Mouse (Mus musculus) kidney, postnatal 0 days (tissue): ENCODE measurements around the gene Atp2b4. TPM values are rescaled to one million over a fixed set of nuclear protein-coding genes. Genes with fewer than 3 reads are reported as not detected.

Experiments used
- ATAC-seq: fragments of 200-750 bp; cut with Nextera tagmentation; replicated peaks from 2 replicates; pipeline ENCODE4 v1.8.0; 2017; ENCODE audit warnings: low read depth, moderate number of reproducible peaks, moderate TSS enrichment, moderate library complexity; ENCODE audit not compliant: low FRiP score
- DNase-seq: peaks from one replicate; pipeline ENCODE4 v3.0.0-alpha.2; 2016; ENCODE audit warnings: low spot score
- H3K27ac ChIP-seq: fragments of 300-500 bp; sonication (generic); 2 replicates; pipeline ENCODE4 v1.5.1; 2014; ENCODE audit warnings: mild to moderate bottlenecking
- H3K27me3 ChIP-seq: fragments of 300-500 bp; sonication (generic); 2 replicates; pipeline ENCODE4 v1.6.1; 2014; ENCODE audit warnings: low read length, mixed read lengths; ENCODE audit not compliant: insufficient read depth
- H3K36me3 ChIP-seq: fragments of 300-500 bp; sonication (generic); 2 replicates; pipeline ENCODE4 v1.6.1; 2014; ENCODE audit warnings: low read length, mixed read lengths; ENCODE audit not compliant: insufficient read depth
- H3K4me1 ChIP-seq: fragments of 300-500 bp; sonication (generic); replicated peaks from 2 replicates; pipeline ENCODE4 v1.6.1; 2014; ENCODE audit warnings: antibody characterized with exemption, low read length, mixed read lengths; ENCODE audit not compliant: insufficient read depth
- H3K4me2 ChIP-seq: fragments of 300-500 bp; sonication (generic); 2 replicates; pipeline ENCODE4 v1.6.1; 2014; ENCODE audit warnings: mild to moderate bottlenecking, low read length, moderate library complexity, mixed read lengths
- H3K4me3 ChIP-seq: fragments of 300-500 bp; sonication (generic); replicated peaks from 2 replicates; pipeline ENCODE4 v1.5.1; 2014; ENCODE audit warnings: low read depth, low read length
- H3K9ac ChIP-seq: fragments of 300-500 bp; sonication (generic); 2 replicates; pipeline ENCODE4 v1.6.1; 2014; ENCODE audit warnings: low read depth, low read length
- H3K9me3 ChIP-seq: fragments of 300-500 bp; sonication (generic); replicated peaks from 2 replicates; pipeline ENCODE4 v1.6.1; 2016; ENCODE audit warnings: low read length, inconsistent platforms, mixed read lengths
- CTCF ChIP-seq: IDR thresholded peaks from 2 replicates; pipeline ENCODE4 v1.5.1; 2016; ENCODE audit warnings: antibody characterized with exemption, low read depth, mild to moderate bottlenecking, moderate library complexity
- WGBS: fragments of 180-500 bp; shearing (Covaris S2); extraction: QIAGEN DNeasy Blood & Tissue Kit; methylation state at CpG from one replicate; pipeline ENCODE4 v1.1.7; 2014; 5-methylcytosine and 5-hydroxymethylcytosine counted together
- polyA plus RNA-seq: library from polyadenylated mRNA; unstranded; fragments of >200 nt; fragmentation: Nextera tagmentation; extraction: Ambion mirVana; gene quantifications from 2 replicates; pipeline ENCODE4 v1.2.1, GENCODE M21; 2015

Atp2b4 gene
- polyA plus RNA-seq, 1 experiment from 2014 or later = 5.6 TPM

- no peaks in the 10 kb centered on the region for H3K27me3 ChIP-seq
- no peak overlapping the region for H3K27ac ChIP-seq
- H3K4me3 ChIP-seq = no peak overlapping the region
- ATAC-seq (no peak), DNase-seq (no peak)
- H3K9ac ChIP-seq = no peak overlapping the region
- WGBS = 90% methylated on average over 12 of the region's 12 CpGs
- TF ChIP-seq CTCF = no peak
- H3K4me1 ChIP-seq = peaks cover 30% of the 10 kb centered on the region
- H3K36me3 ChIP-seq = no peaks in the 10 kb centered on the region
- no peak overlapping the region for H3K4me2 ChIP-seq
- H3K9me3 ChIP-seq = no peaks in the 10 kb centered on the region
Observed at GRCm38 (mm10) chr1:133697935-133698620, 102.8 kb downstream of the Atp2b4 start.

DNA sequence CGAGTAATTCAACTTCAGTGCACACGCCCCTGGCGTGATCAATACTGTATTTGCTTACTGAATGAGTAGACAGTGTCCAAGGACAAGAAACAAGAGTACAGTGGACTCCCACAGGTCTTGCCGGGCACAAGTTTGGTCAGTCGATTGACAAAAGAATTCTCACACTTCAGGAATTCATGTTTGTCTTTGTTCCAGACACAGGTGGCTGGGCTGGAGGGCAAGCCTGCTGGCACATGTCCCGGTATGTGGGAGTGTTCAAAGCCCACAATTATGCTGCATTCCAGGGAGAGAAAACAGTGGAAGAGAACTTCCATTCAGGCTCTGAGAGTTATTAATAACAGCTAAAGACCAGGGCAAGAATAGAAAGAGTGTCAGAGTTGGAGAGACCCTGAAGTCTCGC, 104.9 kb downstream of the Atp2b4 start:
- H3K36me3 ChIP-seq = no peaks in the 10 kb centered on the region
- ATAC-seq = peak; percentile 53
- no peaks in the 10 kb centered on the region for H3K27me3 ChIP-seq
- no peak overlapping the region for H3K4me3 ChIP-seq
- H3K27ac ChIP-seq = peak overlapping the region; percentile 79
- peaks cover 30% of the 10 kb centered on the region for H3K4me1 ChIP-seq
- H3K9ac ChIP-seq = no peak overlapping the region
- WGBS = 13% methylated on average over 7 of the region's 7 CpGs
- peak; percentile 80 for DNase-seq
- no peak for TF ChIP-seq CTCF
- peak overlapping the region; percentile 12; the same call in 1 of the 2 replicates for H3K4me2 ChIP-seq
- H3K9me3 ChIP-seq = no peaks in the 10 kb centered on the region

DNA sequence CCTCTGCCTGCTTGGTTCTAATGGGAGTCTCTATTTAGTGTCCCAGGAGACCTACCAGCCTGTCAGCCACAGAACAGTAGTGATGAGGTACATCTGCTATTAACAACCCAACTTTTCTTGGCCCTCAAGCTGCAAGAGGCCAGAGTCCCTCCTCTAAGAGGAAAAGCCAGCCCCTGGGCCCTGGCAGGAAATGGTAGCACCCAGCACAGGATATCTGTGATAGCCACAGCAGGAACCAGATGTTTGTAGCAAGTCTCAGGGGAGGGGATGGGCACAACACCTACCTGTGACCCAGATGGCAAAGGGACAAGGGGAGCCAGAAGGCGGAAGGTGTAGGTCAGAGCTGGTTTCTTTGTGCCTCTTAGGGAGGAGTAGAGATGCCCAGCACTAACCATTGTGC, 106.0 kb downstream of the Atp2b4 start:
- no peak overlapping the region for H3K4me2 ChIP-seq
- ATAC-seq = no peak
- DNase-seq = peak; percentile 46
- no peaks in the 10 kb centered on the region for H3K9me3 ChIP-seq
- no peaks in the 10 kb centered on the region for H3K36me3 ChIP-seq
- TF ChIP-seq CTCF = no peak
- WGBS = 86% methylated on average over 1 of the region's 1 CpGs
- H3K27ac ChIP-seq = peak overlapping the region; percentile 79
- H3K4me3 ChIP-seq = no peak overlapping the region
- no peak overlapping the region for H3K9ac ChIP-seq
- no peaks in the 10 kb centered on the region for H3K27me3 ChIP-seq
- peaks cover 34% of the 10 kb centered on the region for H3K4me1 ChIP-seq

DNA sequence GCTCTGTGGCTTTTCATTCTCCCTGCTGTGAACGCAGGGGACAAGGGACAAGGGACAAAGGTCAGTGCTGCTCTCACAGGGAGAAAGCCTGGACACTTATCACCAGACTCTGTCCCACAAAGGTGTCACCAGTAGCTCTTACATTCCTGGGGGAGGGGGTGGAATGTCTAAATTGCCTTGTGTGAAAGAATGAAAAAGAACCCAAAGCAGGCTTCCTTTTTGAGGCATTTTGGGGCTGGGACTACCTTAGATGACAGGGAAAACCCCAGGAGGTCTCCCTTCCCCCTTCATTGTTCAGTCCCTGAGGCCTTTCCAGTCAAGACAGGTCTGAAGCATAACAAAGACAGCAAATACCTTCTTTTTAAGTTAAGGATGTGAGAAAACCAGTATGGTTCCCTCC, 106.5 kb downstream of the Atp2b4 start:
- TF ChIP-seq CTCF = no peak
- 20% methylated on average over 1 of the region's 1 CpGs for WGBS
- Histone ChIP-seq H3K27ac (peak overlapping the region; percentile 79), H3K4me1 (peaks cover 37% of the 10 kb centered on the region), H3K9ac (no peak overlapping the region), H3K36me3 (no peaks in the 10 kb centered on the region), H3K9me3 (no peaks in the 10 kb centered on the region), H3K4me3 (no peak overlapping the region), H3K27me3 (no peaks in the 10 kb centered on the region), H3K4me2 (no peak overlapping the region)
- peak; percentile 41 for DNase-seq
- peak; percentile 34; the same call in 1 of the 2 replicates for ATAC-seq

DNA sequence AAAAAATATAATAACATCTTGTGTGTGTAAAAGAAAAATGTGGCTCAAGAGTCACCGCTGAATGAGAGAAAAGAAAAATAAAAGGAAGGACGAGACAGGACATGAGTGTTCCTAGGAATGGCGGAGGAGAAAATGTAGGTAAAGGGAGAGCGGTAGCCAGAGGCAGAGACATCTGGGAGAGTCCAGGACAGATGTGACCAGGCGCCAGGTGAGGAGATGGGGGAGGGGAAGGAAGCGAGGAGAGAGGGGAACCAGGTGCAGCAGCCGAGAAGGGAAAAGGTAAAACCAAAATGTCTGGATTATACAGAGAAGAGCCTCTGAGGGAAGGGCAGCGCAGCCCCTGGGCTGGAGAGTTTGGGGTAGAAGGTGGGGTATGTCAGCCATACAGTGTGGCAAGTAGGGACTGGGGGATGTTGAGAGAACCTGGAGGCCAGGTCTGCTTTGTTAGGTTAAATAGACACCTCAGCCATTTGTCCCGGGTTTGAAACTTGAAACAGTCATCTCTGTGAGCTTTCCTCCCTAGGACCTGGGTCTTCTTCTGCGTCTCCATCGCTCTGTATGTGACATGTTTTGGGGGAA, 107.2 kb downstream of the Atp2b4 start:
- 76% methylated on average over 11 of the region's 11 CpGs for WGBS
- no peak for DNase-seq
- Histone ChIP-seq H3K4me1 (peaks cover 37% of the 10 kb centered on the region), H3K36me3 (no peaks in the 10 kb centered on the region), H3K9me3 (no peaks in the 10 kb centered on the region), H3K4me3 (no peak overlapping the region), H3K4me2 (no peak overlapping the region), H3K27ac (peak overlapping the region; percentile 79; the same call in 1 of the 2 replicates), H3K27me3 (no peaks in the 10 kb centered on the region), H3K9ac (no peak overlapping the region)
- TF ChIP-seq CTCF = no peak
- ATAC-seq = no peak

- Histone ChIP-seq H3K36me3 (no peaks in the 10 kb centered on the region), H3K27me3 (no peaks in the 10 kb centered on the region), H3K4me1 (peaks cover 37% of the 10 kb centered on the region), H3K9me3 (no peaks in the 10 kb centered on the region), H3K9ac (no peak overlapping the region), H3K4me3 (no peak overlapping the region), H3K4me2 (no peak overlapping the region), H3K27ac (peak overlapping the region; percentile 3)
- WGBS = 20% methylated on average over 4 of the region's 4 CpGs
- no peak for DNase-seq
- TF ChIP-seq CTCF = no peak
- no peak for ATAC-seq
Observed at GRCm38 (mm10) chr1:133692195-133692594, 108.6 kb downstream of the Atp2b4 start.
